Mouse (Mus musculus) stomach, embryonic 14.5 days (tissue): ENCODE results near the gene Irf7. TPM values are rescaled to one million over a fixed set of nuclear protein-coding genes. Genes with fewer than 3 reads are reported as not detected.

Experiments
- ATAC-seq: fragments of 200-750 bp; cut with Nextera tagmentation; 2 replicates; pipeline ENCODE4 v1.8.0; 2017; ENCODE audit warnings: low read depth, moderate TSS enrichment; ENCODE audit not compliant: insufficient number of reproducible peaks, insufficient read depth, low FRiP score
- H3K27ac ChIP-seq: fragments of 300-500 bp; sonication (generic); 2 replicates; pipeline ENCODE4 v1.5.1; 2014; ENCODE audit warnings: mild to moderate bottlenecking, low read length, moderate library complexity, mixed read lengths
- H3K27me3 ChIP-seq: fragments of 300-500 bp; sonication (generic); 2 replicates; pipeline ENCODE4 v1.6.1; 2014; ENCODE audit warnings: low read length, control low read depth, mixed read lengths; ENCODE audit not compliant: control insufficient read depth, insufficient read depth
- H3K36me3 ChIP-seq: fragments of 300-500 bp; sonication (generic); 2 replicates; pipeline ENCODE4 v1.6.1; 2014; ENCODE audit warnings: mild to moderate bottlenecking, control low read depth, low read length, moderate library complexity, mixed read lengths; ENCODE audit not compliant: control insufficient read depth, insufficient read depth
- H3K4me1 ChIP-seq: fragments of 300-500 bp; sonication (generic); 2 replicates; pipeline ENCODE4 v1.6.1; 2014; ENCODE audit warnings: low read length, control low read depth, mixed read lengths; ENCODE audit not compliant: control insufficient read depth, insufficient read depth
- H3K4me2 ChIP-seq: fragments of 300-500 bp; sonication (generic); replicated peaks from 2 replicates; pipeline ENCODE4 v1.6.1; 2014; ENCODE audit warnings: low read depth, low read length, control low read depth
- H3K4me3 ChIP-seq: fragments of 300-500 bp; sonication (generic); 2 replicates; pipeline ENCODE4 v1.5.1; 2014; ENCODE audit warnings: low read depth, low read length, control low read depth
- H3K9ac ChIP-seq: fragments of 300-500 bp; sonication (generic); replicated peaks from 2 replicates; pipeline ENCODE4 v1.6.1; 2014; ENCODE audit warnings: low read depth, mild to moderate bottlenecking, control low read depth, low read length, moderate library complexity, mixed read lengths
- H3K9me3 ChIP-seq: fragments of 300-500 bp; sonication (generic); 2 replicates; pipeline ENCODE4 v1.6.1; 2016; ENCODE audit warnings: low read depth, low read length, control low read depth; ENCODE audit not compliant: control insufficient read depth
- WGBS: fragments of 180-500 bp; shearing (Covaris S2); extraction: QIAGEN DNeasy Blood & Tissue Kit; methylation state at CpG from one replicate; pipeline ENCODE4 v1.1.7; 2014; 5-methylcytosine and 5-hydroxymethylcytosine counted together
- polyA plus RNA-seq: library from polyadenylated mRNA; unstranded; fragments of >200 nt; fragmentation: Nextera tagmentation; extraction: Ambion mirVana; gene quantifications from 2 replicates; pipeline ENCODE4 v1.2.1, GENCODE M21; 2014

Irf7 gene
- polyA plus RNA-seq, 1 experiment from 2014 or later, result 1.6 TPM

DNA sequence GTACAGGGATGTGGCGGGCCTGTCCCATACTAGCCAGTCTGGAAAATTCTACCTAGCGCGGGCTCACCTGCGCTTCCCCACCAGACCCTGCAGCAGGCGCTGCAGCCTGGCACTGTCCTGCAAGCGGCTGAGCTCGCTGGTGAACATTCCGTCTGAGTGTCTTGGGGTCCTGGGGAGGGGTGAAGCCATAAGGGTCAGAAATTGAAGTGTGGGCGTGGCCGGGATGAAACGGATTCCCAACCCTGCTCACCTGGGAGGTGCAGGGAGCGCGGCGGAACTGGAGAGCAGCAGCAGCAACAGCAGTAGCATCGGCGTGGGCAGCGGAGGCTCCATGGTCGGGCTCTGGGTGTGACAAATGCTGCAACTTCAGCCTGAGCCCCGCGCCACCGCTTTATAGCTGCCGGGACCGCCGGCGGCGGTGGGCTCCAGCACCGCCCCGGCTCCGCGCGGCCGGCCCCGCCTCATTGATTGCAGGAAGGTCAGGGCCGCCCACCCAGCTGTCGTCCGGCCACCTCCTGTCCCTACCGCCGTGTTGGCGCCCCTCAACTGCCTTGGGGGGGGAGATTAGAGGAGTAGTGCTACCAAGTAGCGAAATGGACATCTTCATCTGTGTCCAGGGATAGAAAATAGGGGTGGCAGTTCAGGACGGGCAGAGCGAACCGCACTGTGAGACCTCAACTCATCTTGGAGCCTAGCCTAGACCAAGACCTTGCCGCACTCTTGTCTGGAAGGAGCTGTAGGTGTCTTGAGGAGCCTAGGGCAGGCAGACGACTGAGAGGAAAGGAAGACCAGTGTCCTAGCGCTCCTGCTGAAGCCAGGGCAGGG is 12.7 kb upstream of the Irf7 start, which contains the start of gene Sct:
TSS of gene Sct (minus strand) at position 368 of the 825 bp plus-strand sequence.
- peak within 1 kb of the TSS; percentile 32 for H3K4me3 ChIP-seq
- H3K27me3 ChIP-seq, result no peaks in the 10 kb centered on the region
- 3% methylated on average over 46 of the region's 46 CpGs for WGBS
- H3K4me1 ChIP-seq, result peaks cover 7% of the 10 kb centered on the region; the same call in 1 of the 2 replicates
- no peaks in the 10 kb centered on the region for H3K9me3 ChIP-seq
- H3K27ac ChIP-seq, result no peak within 1 kb of the TSS
- ATAC-seq, result peak; percentile 44; the same call in 1 of the 2 replicates
- peak within 1 kb of the TSS; percentile 28; the same call in 1 of the 2 replicates for H3K9ac ChIP-seq
- peak within 1 kb of the TSS; percentile 74 for H3K4me2 ChIP-seq
- H3K36me3 ChIP-seq, result no peaks in the 10 kb centered on the region

DNA sequence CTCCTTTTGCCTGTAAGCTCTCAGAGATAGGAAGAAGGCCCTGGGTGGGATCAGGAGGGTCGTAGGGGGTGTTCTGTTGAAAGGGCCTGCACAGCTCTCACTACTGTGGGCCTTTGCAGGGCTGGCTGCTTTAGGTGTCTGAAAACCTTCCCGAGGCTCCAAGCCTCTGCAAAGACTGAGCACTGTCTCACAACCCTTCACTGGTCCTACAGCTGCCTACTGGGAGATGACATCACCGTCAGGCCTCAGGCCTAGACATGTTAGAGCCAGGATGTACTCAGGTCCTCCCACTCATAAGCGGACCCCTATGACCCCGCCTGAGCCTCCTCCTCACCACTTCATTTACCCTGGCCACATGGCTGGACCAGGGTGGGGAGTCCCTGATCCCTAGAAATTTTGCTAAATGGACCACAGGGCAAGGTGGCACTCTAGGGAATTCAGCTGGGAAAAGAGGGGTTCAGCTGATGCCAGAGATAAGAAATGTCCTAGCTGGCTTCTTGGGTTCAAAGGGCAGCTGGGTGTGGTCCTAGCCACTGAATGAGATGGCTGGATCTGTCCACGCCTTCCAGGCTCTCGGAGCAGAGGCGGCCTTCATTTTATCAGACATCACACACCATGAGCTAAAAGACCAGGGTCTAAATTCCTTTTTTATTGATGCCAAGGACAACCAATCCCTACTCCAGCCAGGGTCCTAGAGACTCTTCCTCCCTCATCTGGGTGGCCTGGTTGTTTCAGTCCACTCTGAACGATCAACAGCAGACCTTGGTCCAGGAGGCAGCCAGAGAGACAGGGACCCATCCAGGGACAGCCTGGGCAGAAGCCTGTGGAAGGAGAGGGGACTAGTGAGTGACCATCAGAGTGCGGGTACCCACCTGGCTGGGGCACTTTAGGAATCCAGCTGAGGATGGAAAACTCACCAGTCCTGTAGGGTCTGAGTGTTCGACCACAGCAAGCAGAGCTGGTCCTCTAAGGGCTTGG is 11.7 kb upstream of the Irf7 start:
- H3K9me3 ChIP-seq, result no peaks in the 10 kb centered on the region
- no peak overlapping the region for H3K27ac ChIP-seq
- H3K36me3 ChIP-seq, result no peaks in the 10 kb centered on the region
- 0 out of 2 replicates have a peak, but pooled peaks have one; percentile 3 for ATAC-seq
- H3K4me3 ChIP-seq, result no peak overlapping the region
- H3K9ac ChIP-seq, result no peak overlapping the region
- peak overlapping the region; percentile 74 for H3K4me2 ChIP-seq
- H3K27me3 ChIP-seq, result no peaks in the 10 kb centered on the region
- peaks cover 7% of the 10 kb centered on the region; the same call in 1 of the 2 replicates for H3K4me1 ChIP-seq
- 76% methylated on average over 11 of the region's 11 CpGs for WGBS

DNA sequence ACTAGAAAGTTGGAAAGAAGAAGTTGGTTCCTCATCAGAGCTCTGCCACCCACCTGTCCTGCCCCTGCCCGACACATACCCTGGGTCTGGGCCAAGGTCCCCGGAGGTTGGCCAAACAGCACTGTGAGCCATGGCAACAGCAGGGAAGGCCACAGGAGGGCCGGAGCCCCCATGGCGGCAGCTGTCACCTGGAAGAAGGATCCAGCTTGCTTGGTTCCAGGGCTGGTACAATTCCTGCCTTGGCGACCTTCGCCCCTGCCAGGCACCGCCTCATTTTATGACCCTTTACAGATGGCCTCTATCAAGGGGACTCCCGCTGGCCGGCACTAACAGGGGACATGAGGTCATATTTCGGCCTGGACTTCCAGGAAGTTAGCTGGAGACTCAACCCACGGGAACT is 10.3 kb upstream of the Irf7 start, which contains the start of gene Cdhr5:
TSS of gene Cdhr5 (minus strand) at position 241 of the 400 bp plus-strand sequence.
- Histone ChIP-seq H3K4me1 (peaks cover 7% of the 10 kb centered on the region; the same call in 1 of the 2 replicates), H3K4me3 (no peak within 1 kb of the TSS), H3K27ac (no peak within 1 kb of the TSS), H3K27me3 (no peaks in the 10 kb centered on the region), H3K9me3 (no peaks in the 10 kb centered on the region), H3K4me2 (no peak within 1 kb of the TSS), H3K36me3 (no peaks in the 10 kb centered on the region), H3K9ac (no peak within 1 kb of the TSS)
- no peak for ATAC-seq
- 47% methylated on average over 11 of the region's 11 CpGs for WGBS

DNA sequence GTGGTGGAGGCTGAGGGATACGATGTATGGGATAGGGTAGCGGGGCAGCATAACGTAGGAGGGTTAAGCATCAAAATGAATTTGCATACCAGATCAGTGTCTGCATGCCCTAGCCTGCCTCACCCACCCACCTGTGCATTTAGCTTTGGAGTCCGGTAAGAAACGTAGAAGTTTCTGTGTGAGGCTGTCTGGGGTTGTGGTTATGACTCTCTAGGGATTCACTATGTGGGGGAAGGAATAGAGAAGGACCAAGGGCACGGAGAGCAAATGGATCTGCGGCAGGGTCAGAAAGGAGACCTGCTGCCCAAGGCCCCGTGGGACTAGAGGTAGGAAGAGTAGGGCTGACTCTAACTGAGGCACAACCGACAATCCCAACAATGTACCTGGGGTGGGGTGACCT is 9.1 kb upstream of the Irf7 start:
- no peak for ATAC-seq
- Histone ChIP-seq H3K4me1 (peaks cover 7% of the 10 kb centered on the region; the same call in 1 of the 2 replicates), H3K9me3 (no peaks in the 10 kb centered on the region), H3K4me2 (no peak overlapping the region), H3K27me3 (no peaks in the 10 kb centered on the region), H3K36me3 (no peaks in the 10 kb centered on the region), H3K9ac (no peak overlapping the region), H3K4me3 (no peak overlapping the region), H3K27ac (no peak overlapping the region)
- WGBS, result 79% methylated on average over 9 of the region's 9 CpGs

DNA sequence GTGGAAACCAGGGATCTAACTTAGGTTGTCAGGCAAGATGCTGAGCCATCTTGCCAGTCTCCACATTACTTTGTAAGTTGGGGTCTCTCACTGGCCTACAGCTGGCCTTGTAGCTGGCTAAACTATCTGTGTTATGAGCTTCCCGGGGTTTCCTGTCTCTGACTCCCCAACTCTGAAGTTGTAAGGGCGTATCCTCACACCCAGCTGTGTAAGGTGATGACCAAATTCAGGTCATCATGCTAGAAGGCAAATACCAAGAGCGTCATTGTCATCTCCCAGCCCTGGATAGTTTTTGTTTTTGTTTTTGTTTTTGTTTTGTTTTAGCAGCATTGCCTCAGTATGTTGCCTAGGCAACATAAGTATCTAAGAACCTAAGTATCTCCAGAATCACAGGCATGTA is 4.3 kb upstream of the Irf7 start:
- Histone ChIP-seq H3K36me3 (no peaks in the 10 kb centered on the region), H3K4me2 (no peak overlapping the region), H3K27me3 (no peaks in the 10 kb centered on the region), H3K9ac (no peak overlapping the region), H3K4me3 (no peak overlapping the region), H3K27ac (no peak overlapping the region), H3K4me1 (0 out of 2 replicates have a peak, but pooled peaks cover 2% of the 10 kb centered on the region), H3K9me3 (no peaks in the 10 kb centered on the region)
- WGBS, result 85% methylated on average over 3 of the region's 3 CpGs
- no peak for ATAC-seq

DNA sequence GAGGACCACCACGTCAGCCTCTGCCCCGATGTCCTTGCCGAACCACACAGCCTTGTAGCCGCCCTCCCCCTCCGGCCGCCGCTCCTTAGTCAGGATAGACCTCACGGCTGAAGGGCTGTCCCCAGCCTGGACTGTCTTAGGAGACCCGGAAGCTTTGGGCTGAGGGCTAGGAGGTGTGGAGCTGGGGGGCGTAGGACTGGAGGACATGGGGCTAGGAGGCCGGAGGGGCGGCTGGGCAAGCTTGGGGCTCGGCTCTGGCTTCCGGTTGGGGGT is 2.9 kb upstream of the Irf7 start:
- no peak for ATAC-seq
- WGBS, result 76% methylated on average over 14 of the region's 14 CpGs
- no peaks in the 10 kb centered on the region for H3K27me3 ChIP-seq
- no peak overlapping the region for H3K9ac ChIP-seq
- H3K4me1 ChIP-seq, result 0 out of 2 replicates have a peak, but pooled peaks cover 2% of the 10 kb centered on the region
- H3K36me3 ChIP-seq, result no peaks in the 10 kb centered on the region
- no peak overlapping the region for H3K27ac ChIP-seq
- H3K4me2 ChIP-seq, result no peak overlapping the region
- H3K4me3 ChIP-seq, result no peak overlapping the region
- no peaks in the 10 kb centered on the region for H3K9me3 ChIP-seq

DNA sequence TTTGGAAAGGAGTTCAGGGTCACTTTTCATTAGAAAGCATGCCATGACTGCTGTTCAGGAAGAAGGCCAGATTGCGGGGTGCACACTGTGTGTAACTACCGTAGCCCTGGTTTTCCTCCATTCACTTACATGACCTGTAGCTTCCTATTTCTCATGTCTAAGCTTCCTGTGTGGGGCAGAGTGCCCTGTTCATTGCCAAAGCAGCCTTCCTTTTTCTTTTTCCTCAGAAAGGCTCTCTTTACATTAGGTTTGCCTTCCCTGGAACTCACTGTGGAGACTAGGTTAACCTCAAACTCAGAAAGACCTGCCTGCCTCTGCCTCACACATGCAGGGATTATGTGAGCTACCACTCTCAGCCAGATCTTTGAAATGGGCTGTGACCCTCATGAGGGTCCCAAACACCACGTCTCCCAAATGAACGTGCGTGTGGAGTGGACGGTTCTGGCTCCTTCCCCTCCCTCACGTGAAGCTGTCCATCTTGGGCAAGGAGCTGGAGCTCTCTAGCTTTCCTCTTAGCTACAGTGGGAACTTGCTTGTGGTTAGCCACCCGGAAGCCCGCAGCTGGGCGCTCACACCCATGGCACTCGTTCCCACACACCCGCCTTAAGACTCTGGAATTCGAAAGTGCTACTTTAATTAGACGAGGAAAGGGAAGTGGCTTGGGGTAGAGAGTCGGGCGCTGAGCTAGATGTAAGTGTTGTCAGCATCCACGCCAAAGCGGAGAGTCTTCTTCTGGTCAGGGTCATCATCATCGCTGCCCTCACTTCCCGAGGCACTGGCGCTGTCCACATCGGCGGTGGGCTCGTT is 2.4 kb upstream of the Irf7 start:
- Histone ChIP-seq H3K27ac (no peak overlapping the region), H3K4me1 (0 out of 2 replicates have a peak, but pooled peaks cover 2% of the 10 kb centered on the region), H3K4me2 (no peak overlapping the region), H3K9me3 (no peaks in the 10 kb centered on the region), H3K36me3 (peaks cover 4% of the 10 kb centered on the region; the same call in 1 of the 2 replicates), H3K4me3 (no peak overlapping the region), H3K9ac (no peak overlapping the region), H3K27me3 (no peaks in the 10 kb centered on the region)
- ATAC-seq, result no peak
- whole genome bisulfite sequencing, result 70% methylated on average over 24 of the region's 24 CpGs

DNA sequence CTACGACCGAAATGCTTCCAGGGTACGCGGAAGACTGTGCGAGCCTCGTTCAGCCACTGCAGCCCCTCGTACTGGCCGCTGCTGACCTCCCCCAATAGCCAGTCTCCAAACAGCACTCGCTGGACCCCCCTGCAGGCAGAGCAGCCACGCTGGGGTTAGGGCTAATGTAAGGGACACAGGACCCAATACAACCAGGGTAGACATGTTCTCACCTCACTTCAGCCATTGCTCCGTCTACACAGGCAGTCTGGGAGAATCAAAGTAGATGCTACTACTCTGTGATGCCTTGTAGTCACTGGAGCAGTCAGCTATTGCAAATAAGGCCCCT is 906 bp downstream of the Irf7 start:
- ATAC-seq, result no peak
- H3K9ac ChIP-seq, result no peak overlapping the region
- 41% methylated on average over 11 of the region's 11 CpGs for WGBS

More for the DNA sequence above, 906 bp downstream of the Irf7 start:
- Histone ChIP-seq H3K4me2 (peak overlapping the region; percentile 78), H3K36me3 (peaks cover 35% of the 10 kb centered on the region), H3K9me3 (no peaks in the 10 kb centered on the region), H3K4me3 (peak overlapping the region; percentile 53; the same call in 1 of the 2 replicates), H3K4me1 (0 out of 2 replicates have a peak, but pooled peaks cover 2% of the 10 kb centered on the region), H3K27ac (no peak overlapping the region), H3K27me3 (no peaks in the 10 kb centered on the region)
